Comparison of ENCODE assay signal across 8 mouse cellular contexts in the genomic region with DNA sequence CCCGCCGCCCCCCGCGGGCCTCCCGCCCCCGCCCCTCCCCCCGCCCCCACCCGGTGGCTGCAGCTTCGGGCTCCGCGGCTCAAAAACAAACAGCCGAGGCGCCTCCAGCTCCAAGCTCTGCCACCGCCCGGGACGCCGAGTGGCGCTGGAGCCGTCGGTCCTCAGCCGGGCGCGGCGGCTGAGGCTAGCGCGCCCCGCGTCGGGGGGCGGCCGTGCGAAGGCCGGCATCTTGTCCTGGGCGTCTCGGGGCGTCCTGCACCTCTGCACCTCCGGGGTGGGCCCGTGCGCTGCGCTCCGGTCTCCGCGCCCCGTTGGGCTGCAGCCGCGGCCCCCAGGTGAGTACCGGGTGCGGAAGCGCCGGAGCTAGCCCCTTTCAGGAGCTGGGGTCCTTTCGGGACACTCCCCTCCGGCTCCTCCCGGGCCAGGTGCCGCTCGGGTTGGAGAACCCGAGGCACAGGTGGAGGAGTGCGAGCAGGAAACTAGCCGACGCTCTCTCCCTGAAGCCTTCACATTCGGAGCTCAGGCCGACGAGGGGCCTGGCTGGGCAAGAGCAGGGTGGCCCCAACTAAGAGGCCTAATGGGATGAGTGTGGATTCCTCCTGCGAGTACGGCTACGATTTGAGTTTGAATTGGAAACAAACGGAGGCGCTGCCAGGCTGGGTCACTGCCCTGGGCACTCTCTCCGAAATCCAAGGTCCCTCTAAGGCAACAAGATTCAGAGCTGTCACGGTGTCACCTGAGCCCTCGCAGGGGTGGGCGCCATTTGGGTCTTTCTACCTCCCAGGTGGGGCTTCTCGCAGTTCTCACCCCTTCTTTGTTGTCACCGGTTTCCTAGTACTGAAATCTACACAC. TPM values are rescaled to one million over a fixed set of nuclear protein-coding genes. Genes with fewer than 3 reads are reported as not detected.
DNase-seq lines count a peak whose midpoint lies in the region; ATAC-seq and TF ChIP-seq lines count a peak whose summit lies in the region.

No protein-coding gene starts in this region.

- no peaks in the 10 kb centered on the region for H3K36me3 ChIP-seq in liver, adult 2 months (ENCODE audit: control insufficient read depth, insufficient read depth, low read length)
- no peaks in the 10 kb centered on the region for H3K36me3 ChIP-seq in heart, embryonic 16.5 days (ENCODE audit: control insufficient read depth, insufficient read depth)
- no peaks in the 10 kb centered on the region for H3K36me3 ChIP-seq in liver, embryonic 13.5 days
- H3K36me3 ChIP-seq in stomach, embryonic 14.5 days (ENCODE audit: control insufficient read depth, insufficient read depth, low read length): no peaks in the 10 kb centered on the region

- H3K79me2 ChIP-seq in liver, adult 2 months (ENCODE audit: control insufficient read depth, insufficient read depth, low read length): no peaks in the 10 kb centered on the region

- 6% methylated on average over 71 of the region's 73 CpGs for WGBS in liver, adult 2 months
- 2% methylated on average over 71 of the region's 73 CpGs for WGBS in heart, embryonic 16.5 days
- WGBS in liver, embryonic 13.5 days (ENCODE audit: insufficient replicate concordance): 2% methylated on average over 61 of the region's 73 CpGs
- WGBS in stomach, embryonic 14.5 days: under 1% methylated on average over 68 of the region's 73 CpGs

- peak overlapping the region; percentile 33; the same call in 1 of the 2 replicates for H3K4me3 ChIP-seq in liver, adult 2 months (ENCODE audit: insufficient read depth, low read depth, low read length)
- H3K4me3 ChIP-seq in heart, embryonic 16.5 days (ENCODE audit: low read length): peak overlapping the region; percentile 78
- peak overlapping the region; percentile 62 for H3K4me3 ChIP-seq in liver, embryonic 13.5 days (replicated peaks)
- peak overlapping the region; percentile 55 for H3K4me3 ChIP-seq in stomach, embryonic 14.5 days (ENCODE audit: low read depth, low read length)

- no peak overlapping the region for H3K27ac ChIP-seq in liver, adult 2 months (replicated peaks; ENCODE audit: insufficient read depth, low read depth, low read length)
- peak overlapping the region; percentile 96 for H3K27ac ChIP-seq in heart, embryonic 16.5 days (ENCODE audit: low read length)
- H3K27ac ChIP-seq in liver, embryonic 13.5 days: no peak overlapping the region; the same call in 1 of the 2 replicates
- H3K27ac ChIP-seq in stomach, embryonic 14.5 days (ENCODE audit: low read length): peak overlapping the region; percentile 79

- H3K27me3 ChIP-seq in liver, adult 2 months (ENCODE audit: control insufficient read depth, insufficient read depth, low read length): peaks cover 23% of the 10 kb centered on the region
- H3K27me3 ChIP-seq in heart, embryonic 16.5 days (ENCODE audit: control insufficient read depth, insufficient read depth, low read length): peaks cover 51% of the 10 kb centered on the region
- peaks cover 100% of the 10 kb centered on the region for H3K27me3 ChIP-seq in liver, embryonic 13.5 days
- H3K27me3 ChIP-seq in stomach, embryonic 14.5 days (ENCODE audit: control insufficient read depth, insufficient read depth, low read length): peaks cover 46% of the 10 kb centered on the region

- H3K9ac ChIP-seq in liver, adult 2 months (ENCODE audit: low read depth, low read length): no peak overlapping the region
- H3K9ac ChIP-seq in heart, embryonic 16.5 days (ENCODE audit: low read length): peak overlapping the region; percentile 81
- H3K9ac ChIP-seq in liver, embryonic 13.5 days: no peak overlapping the region
- H3K9ac ChIP-seq in stomach, embryonic 14.5 days (replicated peaks; ENCODE audit: low read depth, low read length): peak overlapping the region; percentile 68; the same call in 1 of the 2 replicates

- no peak for TF ChIP-seq CTCF in liver, adult 2 months (IDR thresholded peaks at IDR 0.05; ENCODE audit: low read depth, low read length)

- ATAC-seq in heart, embryonic 16.5 days (replicated peaks; ENCODE audit: extremely low read depth, insufficient read depth, low FRiP score): no peak
- no peak for ATAC-seq in liver, embryonic 13.5 days (ENCODE audit: low read depth)
- no peak for ATAC-seq in stomach, embryonic 14.5 days (ENCODE audit: insufficient number of reproducible peaks, insufficient read depth, low FRiP score, low read depth)
- ATAC-seq in megakaryocyte progenitor cell, adult 5-6 weeks (replicated peaks; ENCODE audit: poor library complexity): no peak

- H3K9me3 ChIP-seq in heart, embryonic 16.5 days (replicated peaks; ENCODE audit: control insufficient read depth, low read length): no peaks in the 10 kb centered on the region
- H3K9me3 ChIP-seq in liver, embryonic 13.5 days (replicated peaks): no peaks in the 10 kb centered on the region
- no peaks in the 10 kb centered on the region for H3K9me3 ChIP-seq in stomach, embryonic 14.5 days (ENCODE audit: control insufficient read depth, low read depth, low read length)

- no peaks in the 10 kb centered on the region for H3K4me1 ChIP-seq in liver, adult 2 months (ENCODE audit: control insufficient read depth, insufficient read depth, low read length)
- H3K4me1 ChIP-seq in heart, embryonic 16.5 days (ENCODE audit: control insufficient read depth, insufficient read depth, low read length): peaks cover 11% of the 10 kb centered on the region; the same call in 1 of the 2 replicates
- H3K4me1 ChIP-seq in liver, embryonic 13.5 days (replicated peaks): peaks cover 13% of the 10 kb centered on the region
- H3K4me1 ChIP-seq in stomach, embryonic 14.5 days (ENCODE audit: control insufficient read depth, insufficient read depth, low read length): peaks cover 7% of the 10 kb centered on the region; the same call in 1 of the 2 replicates

- peak overlapping the region; percentile 65 for H3K4me2 ChIP-seq in heart, embryonic 16.5 days (ENCODE audit: low read depth, low read length)
- peak overlapping the region; percentile 70 for H3K4me2 ChIP-seq in liver, embryonic 13.5 days
- H3K4me2 ChIP-seq in stomach, embryonic 14.5 days (replicated peaks; ENCODE audit: low read depth, low read length): peak overlapping the region; percentile 72

- no peak for TF ChIP-seq POLR2A in liver, adult 2 months (IDR thresholded peaks at IDR 0.05; ENCODE audit: extremely low read depth, insufficient read depth, low read length)

- DNase-seq in liver, adult 2 months (ENCODE audit: extremely low read depth, low read depth, low spot score): no peak
- DNase-seq in liver: no peak
- DNase-seq in liver, embryonic 13.5 days: no peak
- no peak for DNase-seq in thymus, postnatal 14 days
- DNase-seq in urinary bladder, postnatal 10 days (ENCODE audit: low spot score): no peak

RNA-seq across cellular contexts. Expression of gene Prdm16, which starts 1.0 kb away (rescaled TPM):
- 0.37 and 0.40 TPM in 2 replicates for total RNA-seq in liver, adult 2 months (2014; rRNA removed)
- 0.22 and 0.39 TPM in 2 replicates for polyA plus RNA-seq in liver, adult 2 months (2012; rRNA removed)
- polyA plus RNA-seq in heart, embryonic 16.5 days (2015; fragmentation: Nextera tagmentation; extraction: Ambion mirVana): 18.2 and 21.9 TPM in 2 replicates
- polyA plus RNA-seq in liver, embryonic 13.5 days (2015; fragmentation: Nextera tagmentation; extraction: Ambion mirVana): 1.8 and 2.2 TPM in 2 replicates
- 18.4 and 21.8 TPM in 2 replicates for polyA plus RNA-seq in stomach, embryonic 14.5 days (2014; fragmentation: Nextera tagmentation; extraction: Ambion mirVana)
- total RNA-seq in megakaryocyte progenitor cell, adult 5-6 weeks (2015): 0.79 and 2.1 TPM in 2 replicates
- 1.6 and 6.2 TPM in 2 replicates for total RNA-seq in megakaryocyte progenitor cell, adult 5-6 weeks (2017)

RNA-seq across cellular contexts. Expression of gene Actrt2, which starts 30.0 kb away (rescaled TPM):
- total RNA-seq in liver, adult 2 months (2014; rRNA removed): not detected in 2 replicates
- not detected in 2 replicates for polyA plus RNA-seq in liver, adult 2 months (2012; rRNA removed)
- polyA plus RNA-seq in heart, embryonic 16.5 days (2015; fragmentation: Nextera tagmentation; extraction: Ambion mirVana): not detected in 2 replicates
- polyA plus RNA-seq in liver, embryonic 13.5 days (2015; fragmentation: Nextera tagmentation; extraction: Ambion mirVana): not detected in 2 replicates
- polyA plus RNA-seq in stomach, embryonic 14.5 days (2014; fragmentation: Nextera tagmentation; extraction: Ambion mirVana): not detected in 2 replicates
- total RNA-seq in megakaryocyte progenitor cell, adult 5-6 weeks (2015): not detected in 2 replicates
- not detected in 2 replicates for total RNA-seq in megakaryocyte progenitor cell, adult 5-6 weeks (2017)

Comparison
In these comparisons a context has a peak if more than half of its experiments do, and no peak if none do; other contexts are left out.
1. H3K27ac ChIP-seq: peak in heart, embryonic 16.5 days (single experiment) and stomach, embryonic 14.5 days (single experiment); none in liver, adult 2 months (single experiment) and liver, embryonic 13.5 days (single experiment).
2. H3K9ac ChIP-seq: peak in heart, embryonic 16.5 days (single experiment) and stomach, embryonic 14.5 days (single experiment); none in liver, adult 2 months (single experiment) and liver, embryonic 13.5 days (single experiment).
3. Peak in every context shown above with its lines, with median percentiles within 50 percentile points of each other: H3K4me3 ChIP-seq and H3K4me2 ChIP-seq.